Mouse (Mus musculus) regulatory T cell (primary cell): ENCODE data around the gene Gng12.

Experiments
- in situ Hi-C: fragments of 300-600 bp; cut with MboI, MseI; formaldehyde crosslinking; loops from one replicate; pipeline ENCODE4 v1.15.1; 2025; ENCODE audit warnings: high pct_unique_total_duplicates

The Gng12 gene

DNA sequence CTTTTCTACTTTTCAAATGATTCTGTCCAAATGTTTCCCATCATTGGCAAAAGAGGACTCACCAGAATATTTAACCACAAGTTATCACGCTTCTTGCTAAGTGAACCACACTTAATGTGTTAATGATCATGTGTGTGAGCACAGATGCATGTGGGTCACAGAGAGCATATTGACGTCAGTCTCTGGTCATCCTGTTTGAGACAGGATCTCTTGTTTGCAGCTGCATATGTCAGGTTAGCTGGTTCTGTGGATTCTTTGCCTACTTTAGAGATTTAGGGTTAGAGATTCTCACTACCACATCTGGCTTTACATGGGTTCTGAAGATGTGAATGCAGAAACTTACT is 153.5 kb downstream of the Gng12 start:
- in situ Hi-C loops = loop anchor here (5.0 kb wide), 1 partner anchor 63 kb away; no protein-coding TSS in a partner anchor

DNA sequence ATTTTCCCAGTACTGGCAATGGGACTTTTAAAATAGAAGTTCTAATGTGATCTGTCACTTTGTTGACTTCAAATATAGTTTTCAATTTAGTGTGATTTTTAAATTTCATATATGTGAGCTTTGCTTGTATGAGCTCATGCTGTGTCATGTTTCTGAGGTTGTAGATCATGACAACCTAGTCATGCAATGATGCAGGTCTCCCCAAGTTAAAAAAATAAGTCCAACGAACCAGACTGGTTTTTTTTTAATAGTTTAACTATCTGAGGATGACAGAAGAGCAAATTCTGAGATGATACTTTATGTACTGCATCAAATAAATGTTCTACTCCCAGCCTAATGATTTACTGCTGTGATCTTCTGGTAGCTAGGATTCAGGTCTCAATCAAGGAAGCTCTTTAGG is 153.9 kb downstream of the Gng12 start:
- in situ Hi-C loops = loop anchor here (5.0 kb wide), 1 partner anchor 62 kb away; no protein-coding TSS in a partner anchor

DNA sequence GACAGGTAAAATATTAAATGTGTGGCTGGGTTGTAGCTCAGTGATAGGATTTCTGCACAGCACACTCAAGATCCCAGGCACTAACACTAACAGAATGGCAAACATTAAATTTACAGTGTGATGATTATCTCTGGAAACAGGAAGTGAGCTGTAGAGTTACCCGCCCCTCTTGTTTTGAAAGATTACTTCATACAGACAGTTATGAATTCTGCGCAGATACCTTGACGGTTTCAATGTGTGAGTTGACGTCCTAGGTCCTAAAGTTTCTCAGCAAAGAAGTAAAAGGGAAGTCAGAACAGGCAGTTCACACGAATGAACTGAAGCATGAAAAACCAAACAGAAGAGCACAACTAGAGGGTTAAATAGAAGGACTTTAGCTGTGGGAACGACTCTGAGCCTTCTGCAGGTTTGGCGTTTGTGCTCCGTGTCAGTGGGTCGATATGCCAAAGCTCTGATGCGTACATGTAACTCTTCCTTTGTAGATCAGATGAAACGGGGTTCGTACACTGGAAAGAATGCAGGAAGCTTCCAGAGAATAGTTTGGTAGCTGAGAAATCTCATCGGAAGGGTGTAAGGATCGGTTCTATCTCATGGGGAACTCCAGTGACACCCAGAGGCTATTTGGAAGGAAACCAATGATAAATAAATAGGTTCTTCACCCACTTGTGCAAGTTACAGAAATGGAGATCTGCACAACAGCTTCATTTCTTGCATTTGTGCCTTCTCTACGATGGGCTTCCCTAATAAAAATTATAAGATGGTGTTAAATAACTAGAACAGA is 160.1 kb downstream of the Gng12 start:
- in situ Hi-C loops = no loop called here

DNA sequence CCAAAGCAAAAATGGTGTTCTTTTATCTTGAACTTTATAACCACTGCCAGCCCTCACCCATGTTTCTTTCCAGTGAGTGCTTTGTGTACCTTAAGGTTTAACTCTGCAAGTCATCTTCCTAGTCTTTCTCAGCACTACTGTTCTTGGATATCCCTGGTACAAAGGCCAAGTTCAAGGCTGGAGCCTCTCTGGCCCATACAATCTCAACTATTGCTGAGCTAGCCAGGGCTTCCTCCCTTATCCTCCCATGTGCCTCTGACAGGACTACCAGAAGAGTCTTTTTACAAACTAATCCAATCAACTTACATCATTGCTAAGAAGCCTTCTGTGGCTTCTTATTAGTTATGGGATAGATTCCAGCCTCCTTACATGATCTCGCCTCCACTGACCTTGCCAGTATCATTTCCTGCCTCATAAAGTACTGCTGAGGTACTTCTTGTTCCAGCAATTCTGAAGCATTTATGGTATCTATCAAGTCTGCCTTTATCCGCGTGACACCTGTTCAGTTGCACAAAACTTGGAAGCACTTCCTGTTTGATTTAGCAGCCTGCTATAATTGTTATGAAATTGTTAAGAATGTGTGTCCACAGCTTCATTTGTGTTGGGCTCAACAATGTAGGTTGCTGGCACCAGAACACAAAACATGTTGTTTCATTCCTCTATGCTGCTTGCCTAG is 160.8 kb downstream of the Gng12 start:
- in situ Hi-C loops = no loop called here

DNA sequence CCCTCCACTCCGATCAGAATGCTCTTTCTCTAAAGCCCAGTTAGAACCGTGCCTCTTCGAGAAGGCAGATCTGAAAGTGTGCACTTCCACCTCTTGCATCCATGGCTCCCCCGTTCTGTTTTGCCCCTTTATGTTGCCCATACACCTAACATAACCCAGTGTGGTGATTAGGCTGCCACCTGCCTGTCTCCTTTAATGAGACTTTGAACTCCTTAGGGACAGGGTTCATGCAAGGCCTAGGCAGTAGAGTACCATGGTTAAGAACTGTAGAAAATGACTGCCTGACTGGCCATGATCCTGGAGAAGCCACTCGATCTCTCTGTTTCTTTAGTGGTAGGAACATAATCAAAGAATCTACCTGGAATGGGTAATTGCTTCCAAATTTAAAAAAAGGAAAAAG is 161.4 kb downstream of the Gng12 start:
- in situ Hi-C loops = no loop called here

DNA sequence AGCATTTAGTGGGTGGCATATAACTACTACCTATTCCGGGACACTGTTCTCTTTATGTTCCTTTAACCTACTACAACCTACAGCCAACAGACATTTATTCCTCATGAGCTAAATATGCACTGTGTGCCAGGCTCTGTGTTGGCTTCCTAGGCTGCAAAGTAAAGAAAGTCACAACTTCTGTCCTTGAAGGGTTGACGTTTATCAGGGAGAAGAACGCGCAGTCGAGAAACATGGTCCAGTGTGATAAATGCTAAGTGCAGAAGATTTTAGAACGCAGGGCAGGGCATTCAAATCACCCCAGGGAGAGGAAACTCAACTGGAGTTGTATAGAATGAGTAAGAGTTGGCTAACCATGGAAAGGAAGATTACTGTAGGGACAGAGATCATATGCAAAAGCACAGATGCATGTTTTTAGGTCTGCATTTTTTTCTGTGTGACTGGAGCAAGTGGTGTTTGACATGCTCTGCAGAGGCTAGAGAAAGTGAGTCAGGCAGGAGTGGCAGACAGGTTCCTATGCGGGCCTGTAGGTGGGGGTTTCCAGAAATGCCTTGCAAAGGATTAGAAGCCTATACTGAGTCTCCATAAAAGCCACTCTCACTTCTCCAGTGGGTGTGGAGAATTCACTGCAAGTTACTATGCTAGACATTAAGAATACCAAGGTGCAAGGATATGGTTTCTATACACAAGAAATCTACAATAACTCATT is 161.9 kb downstream of the Gng12 start:
- in situ Hi-C loops = no loop called here

DNA sequence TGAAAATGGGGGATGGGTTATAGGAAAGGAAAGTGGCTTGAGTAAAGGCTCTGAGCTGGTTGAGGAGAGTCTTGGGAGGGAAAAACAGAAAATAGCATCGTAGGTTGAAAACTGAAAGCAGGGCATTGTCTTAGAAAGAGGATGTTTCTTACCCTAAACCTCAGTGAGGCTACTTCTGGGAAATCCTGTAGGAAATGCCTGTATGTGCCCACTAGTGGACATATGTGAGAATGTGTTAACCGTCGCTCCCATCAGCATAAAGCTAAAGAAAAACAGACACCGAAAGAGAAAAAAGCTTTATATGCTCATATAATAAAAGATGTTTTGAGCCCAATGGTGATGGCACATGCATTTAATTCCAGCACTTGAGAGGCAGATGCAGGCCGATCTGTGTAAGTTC is 163.9 kb downstream of the Gng12 start:
- in situ Hi-C loops = no loop called here

DNA sequence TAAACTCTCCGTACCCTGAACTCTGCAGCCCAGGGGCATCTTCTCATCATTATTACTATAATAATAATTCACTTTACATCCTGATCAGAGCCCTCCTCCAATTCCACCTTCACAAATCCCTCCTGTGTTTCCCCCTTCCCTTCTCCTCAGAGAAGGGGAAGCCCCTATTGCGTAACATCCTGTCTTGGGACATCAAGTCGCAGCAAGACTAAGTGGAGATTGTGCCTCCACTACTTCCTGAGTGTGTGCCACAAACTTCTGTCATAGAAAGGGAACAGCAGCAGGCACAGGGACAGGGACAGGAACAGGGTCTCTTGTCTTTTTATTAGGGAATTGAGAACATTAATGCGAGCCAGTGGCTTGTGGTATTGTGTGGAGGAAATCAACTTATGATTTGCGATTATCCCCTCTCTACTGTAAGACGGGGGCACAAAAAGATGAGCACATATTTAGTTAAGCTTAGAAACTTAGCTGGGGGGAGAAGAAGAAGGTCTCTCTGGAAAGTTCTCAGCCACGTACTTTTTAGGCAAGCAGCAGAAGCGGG is 173.1 kb downstream of the Gng12 start:
- in situ Hi-C loops = no loop called here

DNA sequence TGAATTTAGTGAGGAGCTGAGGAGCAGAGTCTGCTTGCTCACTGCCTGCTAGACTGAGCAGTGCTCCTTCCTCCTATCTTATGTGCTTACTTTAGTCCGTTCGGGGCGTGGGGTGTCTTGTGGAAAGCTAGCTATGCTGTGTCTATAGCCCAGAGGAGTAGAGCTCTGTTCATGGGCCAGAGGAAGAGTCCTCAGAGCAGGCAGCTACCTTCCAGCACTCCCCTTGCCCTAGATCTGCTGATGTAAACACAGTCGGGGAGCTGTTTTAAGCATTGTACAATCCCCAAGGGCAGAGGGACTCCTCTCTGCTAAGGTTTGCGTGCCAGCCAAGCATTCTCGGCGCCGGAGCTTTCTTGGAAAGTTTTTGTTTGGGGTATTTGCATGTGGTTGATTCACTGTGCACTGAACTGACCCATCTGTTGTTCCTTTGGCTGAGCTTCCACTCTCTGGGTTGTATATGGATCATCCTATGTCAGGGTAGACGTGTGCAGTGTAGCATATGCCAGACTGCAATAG is 173.7 kb downstream of the Gng12 start:
- in situ Hi-C loops = no loop called here
